Mouse (Mus musculus): ENCODE results near the gene Adap1.
A peak's percentile ranks its signal among the peaks of the same experiment; 100 is the strongest.

Gene Adap1

GRCm38 (mm10) chr5:139287099-139287498, 38.3 kb downstream of the Adap1 start:
- peak; percentile 58 for DNase-seq (ENCODE audit: low read depth, low spot score)

DNA sequence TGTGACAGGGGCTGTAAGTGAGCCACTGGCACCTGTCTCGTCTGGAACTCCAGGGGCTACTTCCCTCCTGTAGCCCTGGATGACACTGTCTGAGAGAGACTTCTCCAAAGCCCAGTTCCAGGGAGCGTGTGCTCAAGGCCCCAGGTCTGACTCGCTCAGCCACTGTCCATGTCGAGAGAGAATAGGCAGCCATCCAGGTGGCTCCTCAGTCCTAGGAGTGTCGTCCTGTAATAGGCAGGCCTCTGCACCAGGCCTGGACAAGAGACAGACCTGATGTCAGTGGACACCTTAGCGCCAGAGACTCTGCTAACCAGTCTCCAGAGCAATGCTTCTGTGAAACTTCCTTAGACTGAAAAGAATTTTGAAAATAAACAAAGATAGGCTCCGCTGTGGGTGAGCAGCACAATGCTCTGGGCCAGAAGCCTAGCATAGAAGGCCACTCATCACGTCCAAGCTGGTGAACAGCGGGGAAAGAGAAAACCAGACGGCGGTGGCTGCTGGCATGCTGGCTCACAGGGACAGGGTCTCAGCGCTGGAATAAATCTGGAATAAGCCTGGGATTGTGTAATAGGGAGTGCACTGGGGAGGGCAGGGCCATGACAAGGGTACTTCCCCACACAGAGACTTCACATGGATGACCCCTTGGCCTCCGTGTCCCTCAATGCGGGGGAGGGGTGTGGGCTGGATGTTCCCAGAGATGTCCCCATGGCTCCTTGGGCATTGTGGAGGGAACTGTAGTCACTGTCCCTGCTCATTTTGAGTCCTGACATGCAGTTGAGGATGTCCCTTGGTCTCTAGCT, 39.1 kb downstream of the Adap1 start:
- DNase-seq (ENCODE audit: low read depth, low spot score): no peak

- peak; percentile 62 for DNase-seq (ENCODE audit: low read depth, low spot score)
Observed at GRCm38 (mm10) chr5:139285383-139286067, 39.9 kb downstream of the Adap1 start.

GRCm38 (mm10) chr5:139283460-139284180, 41.8 kb downstream of the Adap1 start:
- DNase-seq (ENCODE audit: low read depth, low spot score): peak; percentile 78

- DNase-seq (ENCODE audit: low read depth, low spot score): peak; percentile 73
Observed at GRCm38 (mm10) chr5:139282191-139282590, 43.2 kb downstream of the Adap1 start.

DNA sequence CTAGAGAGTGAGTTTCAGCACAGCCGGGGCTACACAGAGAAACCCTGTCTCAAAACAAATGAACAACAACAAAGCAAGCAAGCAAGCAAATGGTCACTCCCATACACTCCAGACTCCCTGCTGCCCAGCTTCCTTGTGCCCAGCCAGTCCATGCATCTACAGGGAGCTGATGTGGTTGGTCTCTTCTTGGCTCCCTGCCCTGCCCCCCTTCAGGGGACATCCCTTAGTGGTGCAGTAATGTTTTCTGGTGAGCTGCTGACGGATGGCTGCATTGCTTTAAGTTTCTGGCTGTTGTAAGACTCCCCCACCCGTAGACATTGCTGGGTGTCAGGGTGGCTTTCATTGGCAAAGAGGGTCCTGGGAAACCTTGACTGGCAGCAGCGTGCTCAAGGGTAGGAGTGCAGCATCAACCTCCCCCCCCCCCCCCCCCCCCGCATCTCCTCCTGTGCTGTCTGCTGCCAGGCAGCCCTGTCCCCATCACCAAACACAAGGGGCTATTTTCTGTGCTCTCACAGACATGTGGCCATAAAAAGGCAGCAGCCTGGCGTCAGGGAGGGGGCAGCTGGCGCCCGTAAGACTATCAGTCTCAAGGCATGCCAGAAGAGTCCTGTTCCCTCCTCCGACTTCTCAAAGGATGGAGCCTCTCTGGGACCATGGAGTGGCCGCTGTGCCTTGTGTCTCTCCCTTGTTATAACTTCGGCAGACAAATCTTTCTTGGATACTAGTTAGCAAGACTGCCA, 43.9 kb downstream of the Adap1 start:
- no peak for DNase-seq (ENCODE audit: low read depth, low spot score)

DNA sequence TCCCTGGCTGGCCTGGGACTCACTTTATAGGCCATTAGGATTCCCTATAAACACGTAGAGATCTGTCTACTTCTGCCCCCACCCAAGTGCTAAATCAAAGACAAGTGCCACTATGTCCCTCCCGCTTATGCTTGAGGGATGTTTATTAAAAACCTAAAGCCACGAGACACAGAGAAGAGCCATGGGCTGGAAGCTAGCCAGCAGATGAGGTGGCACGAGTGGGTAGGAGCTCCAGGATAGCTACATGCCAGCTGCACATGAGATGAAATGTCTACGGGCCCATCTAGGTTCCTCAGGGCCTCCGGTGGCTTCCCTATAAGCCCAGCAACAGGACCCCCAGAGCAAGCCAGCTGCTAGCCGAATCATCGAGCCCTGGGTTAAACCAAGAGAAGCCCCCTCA, 48.1 kb downstream of the Adap1 start:
- no peak for DNase-seq (ENCODE audit: low read depth, low spot score)

- no peak for DNase-seq (ENCODE audit: low read depth, low spot score)
Observed at GRCm38 (mm10) chr5:139271994-139272554, 53.3 kb downstream of the Adap1 start.

- DNase-seq (ENCODE audit: low read depth, low spot score): no peak
Observed at GRCm38 (mm10) chr5:139270806-139271521, 54.5 kb downstream of the Adap1 start.

DNA sequence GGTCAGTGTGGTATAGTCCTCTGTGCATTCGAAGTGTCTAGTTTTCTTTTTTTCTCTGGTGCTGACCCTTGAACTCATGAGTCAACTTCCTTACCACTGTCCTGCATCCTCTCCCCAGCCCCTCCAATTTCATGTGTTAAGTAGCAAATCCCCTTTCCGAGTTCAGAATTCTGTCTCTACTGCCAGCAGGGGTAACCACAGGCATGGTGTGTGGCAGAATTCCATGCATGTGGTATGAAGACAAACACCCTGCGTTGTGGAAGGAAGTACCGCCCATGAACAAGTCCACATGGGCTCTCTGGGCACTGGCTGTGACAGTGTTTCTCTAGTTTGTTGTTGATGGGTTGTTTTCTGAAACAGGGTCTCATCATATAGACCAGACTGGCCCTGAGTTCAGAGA, 57.8 kb downstream of the Adap1 start:
- DNase-seq (ENCODE audit: low read depth, low spot score): no peak

GRCm38 (mm10) chr5:139261403-139261802, 64.0 kb downstream of the Adap1 start:
- DNase-seq (ENCODE audit: low read depth, low spot score): no peak

GRCm38 (mm10) chr5:139259853-139260252, 65.6 kb downstream of the Adap1 start:
- peak; percentile 51 for DNase-seq (ENCODE audit: low read depth, low spot score)

DNA sequence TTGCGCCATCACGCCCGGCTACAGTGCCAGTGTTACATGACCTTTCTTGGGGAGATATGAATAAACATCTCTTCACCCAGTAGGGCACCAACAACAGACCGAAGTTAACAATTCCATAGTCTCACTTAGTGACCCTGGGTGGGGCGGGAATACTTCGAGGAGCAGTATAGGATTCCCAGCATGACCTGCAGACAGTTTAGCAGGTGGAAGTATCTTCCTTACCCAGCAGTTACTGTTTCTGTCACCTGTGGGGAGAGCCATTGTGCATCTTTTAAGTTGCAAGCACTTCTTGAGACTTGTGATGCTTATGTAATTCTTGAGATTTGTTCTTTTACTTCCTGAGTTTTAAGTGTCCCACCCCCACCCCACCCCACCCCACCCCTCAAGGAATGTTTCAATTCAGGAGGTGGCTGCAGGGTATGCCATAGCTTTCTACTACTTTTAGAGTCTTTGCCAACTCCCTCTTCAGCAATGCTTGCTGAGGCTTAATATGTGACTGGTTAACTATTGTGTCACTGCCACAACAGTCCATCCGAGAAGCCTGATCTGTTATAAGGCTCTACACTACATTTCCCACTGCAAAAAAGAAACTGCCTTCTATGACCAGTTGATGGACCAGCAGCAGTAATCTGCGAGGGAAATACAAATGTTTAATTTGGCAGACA, 66.9 kb downstream of the Adap1 start:
- DNase-seq (ENCODE audit: low read depth, low spot score): peak; percentile 95

DNA sequence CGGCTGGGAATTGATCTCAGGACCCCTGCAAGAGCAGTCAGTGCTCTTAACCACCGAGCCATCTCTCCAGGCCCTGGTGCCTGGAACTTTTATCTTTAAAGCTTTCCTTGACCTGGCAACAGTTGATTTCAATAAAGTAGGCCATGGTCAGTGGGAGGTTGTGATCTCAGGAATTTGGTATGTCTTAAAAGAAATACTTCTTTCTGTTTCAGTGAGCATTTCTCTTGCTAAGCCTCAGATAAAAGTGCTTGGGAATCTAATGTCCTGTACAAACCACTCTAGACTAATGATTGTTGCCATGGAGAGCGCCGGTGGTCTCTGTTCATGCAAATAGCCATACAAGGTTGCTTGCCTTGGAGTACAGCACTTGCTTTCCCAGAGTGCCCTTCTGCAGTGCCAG, 67.6 kb downstream of the Adap1 start:
- DNase-seq (ENCODE audit: low read depth, low spot score): peak; percentile 74

DNA sequence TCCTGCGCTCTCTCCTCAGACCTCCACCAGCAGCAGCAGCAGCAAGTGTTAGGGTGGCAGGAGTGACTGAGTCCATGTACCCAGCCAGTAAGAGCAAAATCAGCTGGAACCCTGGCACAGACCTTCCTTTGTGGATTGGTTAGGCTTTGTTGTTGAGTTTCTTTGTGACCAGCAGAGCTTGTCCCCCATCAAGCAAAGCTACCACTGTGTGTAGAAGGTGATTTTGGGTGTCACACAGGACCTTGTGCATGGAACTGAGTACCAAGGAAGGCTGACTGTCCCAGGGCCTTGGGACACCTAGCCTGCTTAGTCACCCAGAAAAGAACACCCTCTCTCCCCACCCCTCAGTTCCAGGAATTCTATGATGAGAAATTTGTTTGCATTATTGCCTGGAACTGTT, 68.2 kb downstream of the Adap1 start:
- no peak for DNase-seq (ENCODE audit: low read depth, low spot score)

DNA sequence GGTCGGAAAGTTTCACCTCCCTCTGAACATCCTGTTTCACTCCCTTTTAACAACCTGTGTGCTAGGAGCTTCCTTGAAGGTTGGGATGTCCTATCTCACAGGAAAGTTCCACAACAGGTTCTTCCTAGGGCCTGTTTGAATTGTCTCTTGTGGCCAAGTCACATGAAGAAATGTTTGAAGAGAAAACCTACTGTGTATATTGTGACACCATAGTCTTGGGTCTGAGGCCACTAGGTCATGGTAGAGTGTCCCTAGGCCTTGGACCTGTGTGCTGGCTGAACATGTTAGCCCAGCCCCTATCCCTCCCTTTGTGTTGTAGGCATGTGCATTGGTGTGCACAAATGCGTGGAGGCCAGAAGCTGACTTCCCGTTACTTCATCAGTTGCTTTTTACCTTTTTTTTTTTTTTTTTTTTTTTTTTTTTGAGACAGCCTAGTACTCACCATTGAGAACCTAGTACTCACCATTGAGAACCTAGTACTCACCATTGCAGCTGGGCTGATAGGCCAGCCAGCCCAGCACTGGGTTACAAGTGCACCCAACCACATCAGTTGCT, 69.1 kb downstream of the Adap1 start:
- no peak for DNase-seq (ENCODE audit: low read depth, low spot score)

- no peak for DNase-seq (ENCODE audit: low read depth, low spot score)
Observed at GRCm38 (mm10) chr5:139255777-139256176, 69.6 kb downstream of the Adap1 start.

- DNase-seq (ENCODE audit: low read depth, low spot score): no peak
Observed at GRCm38 (mm10) chr5:139254938-139255337, 70.5 kb downstream of the Adap1 start.

GRCm38 (mm10) chr5:139253301-139253741, 72.1 kb downstream of the Adap1 start:
- DNase-seq (ENCODE audit: low read depth, low spot score): peak; percentile 56

- no peak for DNase-seq (ENCODE audit: low read depth, low spot score)
Observed at GRCm38 (mm10) chr5:139252910-139253245, 72.5 kb downstream of the Adap1 start.
